Mouse (Mus musculus) frontal cortex, adult (tissue): ENCODE results near the gene Gm16181.

Experiments
- ATAC-seq: cut with Nextera tagmentation; 2 replicates; pipeline ENCODE4 v1.9.2; 2017; ENCODE audit warnings: mild to moderate bottlenecking, moderate library complexity, mixed read lengths; ENCODE audit not compliant: low TSS enrichment

Gm16181 gene

GRCm38 (mm10) chr17:35195631-35196320 lies 24.9 kb upstream of the Gm16181 start:
- peak; percentile 72 for ATAC-seq

- no peak for ATAC-seq
Measured at GRCm38 (mm10) chr17:35196321-35196641, 24.4 kb upstream of the Gm16181 start.

GRCm38 (mm10) chr17:35197126-35197525 lies 23.5 kb upstream of the Gm16181 start:
- ATAC-seq: no peak

DNA sequence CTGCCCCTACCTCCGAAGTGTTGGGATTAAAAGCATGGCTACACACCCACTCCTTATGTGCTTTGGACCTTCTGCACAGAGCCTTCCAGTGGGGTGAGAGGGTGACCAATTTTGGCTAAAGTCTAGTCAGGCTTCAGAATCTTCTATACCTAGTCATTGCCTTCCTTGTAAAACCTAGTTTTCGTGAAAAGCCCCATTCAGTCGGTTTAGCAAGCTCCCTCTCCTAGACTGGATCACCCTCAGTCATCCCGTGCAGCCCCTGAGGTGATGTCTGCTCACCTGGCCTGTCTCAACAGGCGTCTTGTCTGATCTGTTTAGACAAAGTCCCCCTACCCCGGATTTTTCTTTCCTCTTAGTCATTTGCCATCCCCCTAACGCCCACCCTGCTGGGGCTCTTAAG lies 22.6 kb upstream of the Gm16181 start:
- no peak for ATAC-seq

DNA sequence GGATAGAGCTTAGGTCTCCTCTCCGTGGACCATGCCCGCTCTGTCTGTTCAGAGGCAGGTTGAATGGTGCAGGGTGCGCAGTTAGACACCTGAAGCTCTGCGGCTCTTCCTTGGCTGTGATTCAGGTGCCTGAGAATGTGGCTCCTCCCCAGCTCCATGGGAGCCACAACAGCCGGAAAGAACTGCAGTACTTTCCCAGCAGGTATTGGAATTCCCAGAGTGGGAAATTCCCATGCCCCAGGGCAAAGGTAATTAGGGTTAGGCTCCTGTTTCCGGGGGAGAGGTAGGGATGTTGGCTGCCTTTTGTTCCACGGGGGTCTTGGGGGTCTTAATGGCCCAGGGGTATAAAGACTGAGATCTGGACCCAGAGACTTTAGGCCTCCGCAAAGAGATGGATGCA lies 21.7 kb upstream of the Gm16181 start:
- ATAC-seq: no peak

GRCm38 (mm10) chr17:35200398-35200797 lies 20.2 kb upstream of the Gm16181 start:
- no peak for ATAC-seq

DNA sequence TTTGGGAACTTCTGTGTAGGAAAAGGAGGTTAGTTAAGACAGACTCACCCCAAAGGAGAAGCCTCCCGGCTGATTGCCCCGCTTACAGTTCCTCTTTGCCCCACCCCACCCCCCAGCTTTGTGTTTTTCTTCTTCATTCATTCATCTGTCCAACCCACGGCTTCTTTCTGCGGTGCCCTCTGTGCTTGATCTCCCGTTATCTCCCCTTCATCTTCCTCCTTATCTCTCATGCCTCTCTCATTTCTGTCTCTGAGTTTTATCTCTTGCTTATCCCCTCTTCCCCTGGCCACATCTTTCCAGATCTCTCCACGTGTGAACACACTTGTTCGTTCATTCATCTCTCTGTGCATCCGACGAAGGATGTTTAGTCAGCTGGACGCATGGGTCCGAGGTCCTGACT lies 19.5 kb upstream of the Gm16181 start:
- ATAC-seq: no peak

- ATAC-seq: no peak
Measured at GRCm38 (mm10) chr17:35201787-35202186, 18.8 kb upstream of the Gm16181 start, which contains the start of gene Tnf. Gene Tnf (minus strand): TSS chr17:35202007.

DNA sequence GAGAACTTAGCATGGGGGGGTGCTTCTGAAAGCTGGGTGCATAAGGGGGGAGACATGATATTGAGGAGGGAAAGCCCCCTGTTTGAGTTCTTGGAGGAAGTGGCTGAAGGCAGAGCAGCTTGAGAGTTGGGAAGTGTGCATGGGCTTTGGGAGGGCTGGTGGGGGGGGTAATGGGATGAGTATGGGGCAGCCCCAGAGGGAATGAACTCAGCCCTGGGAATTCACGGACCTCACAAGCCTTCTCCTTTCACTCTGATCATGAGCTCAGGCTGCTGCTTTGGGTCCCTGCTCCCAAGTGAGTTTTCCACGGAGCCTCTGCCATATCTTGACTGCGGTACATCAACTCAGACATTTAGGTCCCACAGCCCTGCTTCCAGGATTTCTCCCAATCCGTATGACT lies 18.2 kb upstream of the Gm16181 start:
- ATAC-seq: no peak

- ATAC-seq: no peak
Measured at GRCm38 (mm10) chr17:35204494-35205379, 15.9 kb upstream of the Gm16181 start, which contains the start of gene Lta. Gene Lta (minus strand): TSS chr17:35205351.

DNA sequence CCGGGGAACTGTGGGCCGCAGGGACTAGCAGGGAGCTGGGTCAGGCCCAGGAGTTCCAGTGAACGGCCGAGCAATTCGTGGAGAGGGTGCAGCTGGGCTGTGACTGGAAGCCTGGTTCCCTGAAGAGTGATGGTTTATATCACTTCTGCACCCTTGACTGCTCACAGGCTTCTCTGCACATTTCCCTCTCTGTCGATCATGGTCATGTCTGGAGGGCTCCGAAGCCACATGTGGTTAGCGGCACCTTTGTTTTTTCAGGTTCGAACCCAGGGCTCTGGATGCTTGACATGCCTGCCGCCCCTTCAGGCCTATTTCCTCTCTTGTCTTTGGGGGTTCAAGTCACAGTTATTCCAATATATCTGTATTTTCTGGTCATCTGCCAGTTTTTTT lies 15.3 kb upstream of the Gm16181 start:
- ATAC-seq: no peak

GRCm38 (mm10) chr17:35209785-35210535 lies 10.7 kb upstream of the Gm16181 start:
- no peak for ATAC-seq

- ATAC-seq: no peak
Measured at GRCm38 (mm10) chr17:35210593-35210992, 10.0 kb upstream of the Gm16181 start.

DNA sequence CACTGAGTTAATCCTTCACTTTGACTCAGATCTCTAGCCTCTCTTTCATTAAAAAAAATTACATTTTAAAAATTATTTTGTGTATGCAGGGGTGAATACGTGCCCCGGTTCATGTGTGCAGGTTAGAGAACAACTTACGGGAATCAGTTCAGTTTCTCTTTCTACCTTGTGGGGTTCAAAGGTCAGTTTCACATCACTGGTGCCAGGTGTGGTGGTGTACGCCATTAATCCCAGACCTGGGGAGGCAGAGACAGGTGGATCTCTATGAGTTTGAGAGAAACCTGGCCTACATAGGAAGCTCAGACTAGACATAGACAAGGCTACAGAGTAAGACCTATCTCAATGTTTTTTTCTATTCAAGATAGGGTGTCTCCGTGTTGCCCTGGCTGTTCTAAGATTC lies 7.6 kb upstream of the Gm16181 start:
- no peak for ATAC-seq

DNA sequence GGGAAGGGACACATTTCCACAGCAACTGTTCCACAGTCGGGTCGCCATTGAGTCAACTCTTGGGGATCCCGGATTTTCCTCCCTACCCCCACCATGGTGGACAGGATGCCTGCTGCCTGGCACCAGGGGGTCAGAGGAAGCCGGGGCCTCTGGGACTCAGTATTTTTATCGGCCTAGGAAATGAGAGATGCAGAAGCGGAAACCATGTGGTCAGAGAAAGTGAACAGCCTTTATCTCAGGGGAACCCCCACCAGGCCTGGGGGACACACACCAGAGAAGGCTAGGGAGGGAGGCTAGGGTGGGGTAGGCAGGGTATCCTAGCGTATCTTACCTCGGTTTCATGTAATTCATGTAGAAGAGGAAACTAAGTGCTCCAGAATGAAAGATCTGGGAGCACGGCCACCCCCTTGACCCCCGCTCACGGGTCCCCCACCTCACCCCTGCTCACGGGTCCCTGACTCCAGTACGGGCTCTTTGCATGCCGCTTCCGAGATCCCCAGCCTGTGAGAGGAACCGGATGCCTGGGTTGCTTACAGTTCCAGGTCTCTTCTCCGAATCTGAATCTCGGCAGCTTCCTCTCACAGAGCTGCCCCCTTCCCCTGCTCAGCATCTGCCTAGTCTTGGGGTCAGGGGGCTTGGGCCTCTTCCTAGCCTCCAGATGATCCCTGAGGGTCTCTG lies 2.0 kb upstream of the Gm16181 start:
- ATAC-seq: no peak

DNA sequence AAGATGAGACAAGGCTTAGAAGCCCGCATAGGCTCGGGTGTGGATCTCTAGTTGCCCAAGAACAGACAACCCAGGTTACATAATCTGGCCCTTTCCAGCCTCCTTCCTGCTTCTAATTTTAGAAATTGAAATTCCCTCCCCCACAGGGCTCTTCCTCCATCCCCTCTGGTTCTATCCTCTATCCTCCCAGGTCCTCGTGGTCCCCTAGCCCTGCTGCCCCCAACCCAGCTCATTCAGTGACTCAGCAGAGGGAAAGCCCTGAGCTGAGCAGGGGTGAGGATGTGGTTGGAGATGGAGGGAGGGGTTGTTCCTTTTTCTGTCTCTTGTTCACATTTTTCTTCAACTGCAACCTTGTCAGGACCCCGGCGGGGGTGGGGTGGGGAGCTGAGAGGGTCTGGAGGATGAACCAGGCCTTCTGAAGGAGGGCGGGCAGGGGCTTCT lies 1.0 kb upstream of the Gm16181 start:
- ATAC-seq: peak; percentile 47; the same call in 1 of the 2 replicates

GRCm38 (mm10) chr17:35222299-35222698 lies 1.7 kb downstream of the Gm16181 start:
- ATAC-seq: no peak

DNA sequence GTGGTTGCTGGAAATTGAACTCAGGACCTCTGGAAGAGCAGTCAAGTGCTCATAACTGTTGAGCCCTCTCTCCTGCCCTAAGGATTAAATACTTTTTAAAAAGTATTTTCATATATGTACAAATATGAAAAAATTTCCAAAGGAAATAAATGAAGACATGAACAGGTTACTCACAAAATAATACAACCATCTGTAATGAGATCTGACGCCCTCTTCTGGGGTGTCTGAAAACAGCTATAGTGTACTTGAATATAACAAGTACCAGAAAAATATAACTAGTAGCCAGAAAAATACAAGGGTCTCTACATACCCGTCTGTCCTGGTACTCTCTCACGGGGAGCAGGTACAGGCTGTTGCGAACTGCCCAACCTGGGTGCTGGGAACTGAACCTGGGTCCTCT lies 4.0 kb downstream of the Gm16181 start:
- ATAC-seq: no peak

DNA sequence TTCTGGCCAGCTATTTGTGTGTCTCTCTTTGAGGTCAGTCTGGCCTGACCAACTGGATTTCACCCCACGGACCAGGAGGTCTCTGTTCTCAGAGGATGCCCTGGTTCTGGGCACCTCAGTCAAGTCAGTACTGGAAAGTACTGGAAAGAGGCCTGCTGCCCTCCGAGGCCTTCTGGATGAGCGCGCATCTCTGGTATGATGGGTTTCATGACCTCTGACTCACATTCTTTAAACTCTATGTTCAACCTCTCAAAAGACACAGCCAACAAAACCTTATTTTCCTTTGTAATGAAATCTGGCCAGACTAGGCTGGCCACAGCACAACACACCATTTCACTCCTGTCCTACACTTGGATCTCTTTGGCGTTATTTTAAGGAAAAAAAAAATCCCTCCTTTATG lies 4.8 kb downstream of the Gm16181 start:
- ATAC-seq: no peak

DNA sequence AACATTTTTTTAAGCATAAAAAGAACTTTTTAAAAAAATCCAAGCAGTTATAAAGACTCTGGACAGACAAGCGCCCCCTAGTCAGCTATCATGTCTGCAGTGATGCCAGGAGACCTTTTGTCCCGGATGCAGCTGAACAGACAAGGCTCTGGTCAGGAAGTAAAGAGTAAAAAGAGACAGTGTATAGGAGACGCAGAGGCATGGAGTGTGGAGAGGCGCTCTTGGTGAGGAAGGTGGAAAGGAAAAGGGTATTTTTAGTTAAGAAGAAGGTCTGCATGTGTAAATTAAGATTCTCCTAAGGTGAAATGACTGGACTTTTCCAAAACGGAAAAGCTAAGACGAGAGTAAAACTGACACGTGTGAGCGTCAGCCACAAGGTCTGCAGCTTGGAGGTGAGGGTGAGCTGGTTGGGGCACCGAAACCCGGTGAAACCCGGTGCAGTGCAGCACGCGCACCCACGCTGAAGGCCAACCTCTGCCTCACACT lies 6.0 kb downstream of the Gm16181 start:
- no peak for ATAC-seq

DNA sequence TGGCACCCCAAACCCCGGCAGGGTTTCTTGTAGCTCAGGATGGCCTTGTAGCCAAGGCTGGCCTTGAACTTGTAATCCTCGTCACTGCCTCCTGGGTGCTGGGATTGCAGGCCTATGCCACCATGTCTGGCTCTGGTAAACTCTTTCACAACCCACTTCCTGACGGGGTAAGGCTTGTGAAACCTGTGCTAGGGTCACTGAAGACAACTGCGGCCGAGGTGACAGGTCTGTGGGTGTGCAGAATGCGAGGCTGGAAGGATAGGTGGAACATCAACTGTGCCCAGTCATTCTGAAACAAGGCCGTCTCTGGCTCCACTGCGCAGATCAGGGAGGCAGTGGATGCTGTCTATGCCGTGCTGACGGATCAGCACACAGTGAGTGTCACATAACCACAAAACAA lies 10.4 kb downstream of the Gm16181 start:
- no peak for ATAC-seq

- ATAC-seq: no peak
Measured at GRCm38 (mm10) chr17:35232043-35232442, 11.4 kb downstream of the Gm16181 start.
